Mouse (Mus musculus) retina, adult 2 months (tissue): ENCODE data around the gene Tcf20.
A peak's percentile ranks its signal among the peaks of the same experiment; 100 is the strongest.

Experiments used
- DNase-seq: peaks from one replicate; pipeline ENCODE4 v3.0.0-alpha.2; 2012; ENCODE audit warnings: low read depth, low spot score

Gene Tcf20

DNA sequence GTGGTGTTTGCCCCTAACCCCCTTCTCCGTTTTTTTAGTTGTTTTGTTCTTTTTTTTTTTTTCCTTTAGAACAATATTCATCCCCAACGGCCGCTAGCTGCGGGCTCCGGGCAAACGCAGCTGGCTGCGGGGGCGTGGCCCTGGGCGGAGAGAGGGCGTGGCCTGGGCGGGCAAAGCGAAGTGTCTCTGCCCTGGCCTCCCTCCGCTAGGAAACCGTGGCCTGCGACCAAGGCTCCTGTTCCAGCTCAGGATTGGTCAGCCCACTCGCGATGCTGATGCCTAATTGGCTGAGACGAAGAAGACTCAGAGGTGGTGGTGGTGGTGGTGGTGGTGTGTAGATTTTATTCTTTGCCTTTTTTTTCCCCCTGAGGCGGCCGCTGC, at the start of gene Tcf20:
Gene Tcf20, minus strand, starts transcription at position 141 of the 381 bp plus-strand sequence.
- no peak for DNase-seq

DNA sequence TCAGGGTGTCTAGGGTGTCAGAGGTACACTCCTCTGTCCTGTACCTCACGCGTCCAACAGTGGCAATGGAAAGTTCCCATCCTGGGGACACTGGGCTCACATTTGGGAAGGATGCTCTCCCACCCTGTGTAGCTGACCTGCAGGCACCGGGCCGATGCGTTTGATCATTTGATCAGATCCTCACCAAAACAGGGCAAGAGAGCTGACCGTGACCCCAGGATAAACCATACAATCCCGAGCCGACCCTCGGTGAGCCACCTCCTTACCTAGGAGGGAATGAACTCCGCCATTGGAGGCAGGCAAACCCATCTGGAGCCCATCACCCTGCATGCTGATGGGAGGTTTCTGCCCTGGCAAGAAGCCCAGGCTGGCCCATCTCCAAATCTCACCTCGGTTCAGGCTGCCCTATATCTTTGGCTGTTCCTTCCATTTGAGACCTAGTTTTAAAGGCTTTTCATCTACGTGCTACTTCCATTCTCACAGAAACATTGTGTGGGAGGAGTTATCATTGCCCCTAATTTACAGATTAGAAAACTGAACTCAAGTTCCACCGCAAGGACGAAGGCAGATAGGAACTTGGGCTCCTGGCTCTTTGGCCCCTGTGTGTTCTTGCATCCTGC, 49.3 kb upstream of the Tcf20 start:
- DNase-seq: no peak

- DNase-seq: no peak
Observed at GRCm38 (mm10) chr15:83036089-83036488, 48.4 kb upstream of the Tcf20 start.

DNA sequence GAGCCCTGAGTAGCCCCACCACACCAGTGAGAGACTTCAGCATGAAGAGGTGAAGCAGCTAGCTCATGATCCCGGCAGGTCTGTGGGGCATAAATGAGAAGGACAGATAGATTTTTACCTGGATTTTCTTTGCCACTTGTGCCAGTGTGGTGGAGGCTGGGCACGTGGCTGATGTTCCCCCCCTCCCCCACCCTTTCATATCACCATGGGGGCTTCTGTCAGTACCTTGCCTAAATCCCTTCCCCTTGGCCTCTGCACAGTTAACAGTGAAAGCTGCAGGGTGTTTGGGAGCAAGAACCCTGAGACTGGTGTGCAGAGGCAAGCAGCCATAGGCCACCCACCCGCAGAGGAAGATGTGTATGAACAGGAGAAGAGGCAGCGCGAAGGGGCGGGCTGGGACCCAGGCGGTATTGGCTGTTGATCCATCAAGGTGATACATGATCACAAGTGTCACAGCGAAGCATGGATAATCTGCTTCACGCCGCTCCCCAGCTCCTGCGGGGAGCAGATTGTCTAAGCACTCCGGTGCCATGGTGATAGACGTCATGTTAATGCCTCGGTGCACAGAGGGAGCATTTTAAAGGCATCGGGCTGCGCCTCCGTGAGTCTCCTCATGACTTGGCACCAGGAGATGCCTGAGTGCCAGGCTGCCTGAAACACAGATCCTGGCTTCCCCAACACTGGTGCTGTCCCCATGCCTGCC, 46.8 kb upstream of the Tcf20 start:
- peak; percentile 56 for DNase-seq

GRCm38 (mm10) chr15:83032981-83033541, 45.4 kb upstream of the Tcf20 start, which contains the start of gene Nfam1:
TSS of gene Nfam1 (minus strand) at chr15:83033306.
- DNase-seq: no peak

GRCm38 (mm10) chr15:83030884-83031283, 43.2 kb upstream of the Tcf20 start:
- no peak for DNase-seq

DNA sequence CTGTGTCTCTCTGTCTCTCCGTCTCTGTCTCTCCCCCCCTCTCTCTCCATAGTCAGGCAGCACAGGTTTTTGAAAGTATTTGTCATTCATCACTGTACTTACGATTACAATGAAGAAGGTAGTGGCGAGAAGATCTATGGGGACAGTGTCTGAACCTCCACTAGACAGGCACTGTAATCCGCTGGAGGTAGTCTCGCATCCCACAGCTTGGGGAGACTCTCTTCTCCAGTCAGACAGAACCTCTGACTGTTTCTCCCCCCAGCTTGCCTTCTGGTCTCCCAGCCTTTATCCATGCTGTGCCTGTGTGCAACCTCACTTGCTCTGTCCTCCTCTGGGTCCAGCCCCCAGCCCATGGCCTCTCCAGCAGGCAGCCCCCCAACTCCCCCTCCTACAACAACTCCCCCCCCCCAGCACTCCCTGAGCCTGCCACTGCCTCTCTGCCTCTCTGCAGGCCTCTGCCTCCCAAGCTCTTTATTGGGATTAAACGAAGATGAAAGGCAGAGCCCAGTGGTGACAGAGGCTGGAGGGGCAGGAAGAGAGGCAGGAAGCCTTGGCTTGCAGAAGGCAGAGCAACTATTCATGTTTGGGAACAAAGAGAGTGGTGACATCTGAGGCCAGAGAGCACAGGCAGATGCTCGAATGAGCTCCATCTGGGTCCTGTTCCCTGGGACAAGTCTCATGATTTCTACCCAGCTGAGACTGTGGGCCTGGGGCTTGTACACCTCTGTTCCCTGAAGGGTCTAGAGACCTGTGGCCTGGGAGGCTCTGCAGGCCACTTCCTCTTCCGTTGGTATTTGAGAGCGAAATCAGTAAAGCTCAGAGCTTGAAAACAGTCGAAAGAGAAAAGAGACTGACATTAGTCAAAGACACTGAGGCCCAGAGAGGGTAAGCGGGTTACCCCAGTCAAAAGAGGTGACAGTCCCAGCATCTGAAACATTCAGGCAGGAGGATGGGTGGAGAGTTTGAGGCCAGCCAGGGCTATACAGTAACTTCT, 42.4 kb upstream of the Tcf20 start:
- DNase-seq: no peak

GRCm38 (mm10) chr15:83026129-83026528, 38.5 kb upstream of the Tcf20 start:
- DNase-seq: no peak

- no peak for DNase-seq
Observed at GRCm38 (mm10) chr15:83025041-83025760, 37.5 kb upstream of the Tcf20 start.

DNA sequence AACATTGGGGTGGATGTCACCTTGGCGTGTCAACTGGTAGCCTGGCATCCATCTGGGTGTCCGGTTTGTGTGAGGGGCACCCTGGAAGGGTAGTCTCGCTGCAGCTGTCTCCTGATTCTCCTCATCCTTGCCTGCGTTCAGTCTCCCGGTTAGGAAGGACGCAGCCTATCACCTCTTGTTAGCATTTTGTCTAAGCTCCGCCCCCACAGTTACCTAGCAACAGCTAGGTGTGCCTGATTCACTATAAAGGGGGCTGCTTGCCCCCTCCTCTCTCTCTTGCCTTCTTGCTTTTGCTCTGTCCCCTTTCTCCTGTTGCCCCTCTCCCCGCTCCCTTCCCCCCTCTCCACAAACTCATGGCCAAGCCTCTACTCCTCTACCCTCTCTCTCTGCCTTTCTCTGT, 35.3 kb upstream of the Tcf20 start:
- no peak for DNase-seq

DNA sequence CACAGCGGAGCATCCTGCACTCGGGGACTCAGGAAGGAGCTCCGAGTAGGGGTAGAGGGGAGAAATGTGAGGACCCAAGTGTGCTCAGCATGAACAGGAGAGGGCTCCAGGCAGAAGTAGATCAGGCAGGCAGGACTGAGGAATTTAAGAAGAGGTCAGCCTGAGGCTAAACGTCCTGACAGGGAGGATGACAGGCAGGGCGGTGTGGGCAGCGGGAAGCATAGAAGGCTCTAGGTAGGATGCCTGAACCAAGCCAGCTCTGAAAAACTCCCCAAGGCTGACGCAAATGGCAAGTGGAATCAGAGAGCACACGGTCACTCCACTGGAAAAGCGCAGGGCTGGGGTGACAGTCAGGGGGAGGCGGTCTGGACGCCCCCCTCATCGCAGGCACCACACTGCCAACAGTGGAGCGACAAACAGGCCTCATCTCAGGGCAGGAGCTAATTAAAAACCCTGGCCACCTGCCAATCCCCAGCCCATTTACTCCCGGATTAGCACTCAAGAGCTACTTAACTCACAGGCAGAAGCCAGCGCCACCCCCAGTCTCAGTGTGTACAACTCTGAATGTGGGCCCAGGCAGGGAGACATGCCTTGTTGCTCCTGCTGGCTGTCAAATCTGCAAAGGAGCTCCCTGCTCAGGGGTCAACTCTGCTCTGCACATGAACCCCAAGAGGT, 23.5 kb upstream of the Tcf20 start:
- peak; percentile 81 for DNase-seq

DNA sequence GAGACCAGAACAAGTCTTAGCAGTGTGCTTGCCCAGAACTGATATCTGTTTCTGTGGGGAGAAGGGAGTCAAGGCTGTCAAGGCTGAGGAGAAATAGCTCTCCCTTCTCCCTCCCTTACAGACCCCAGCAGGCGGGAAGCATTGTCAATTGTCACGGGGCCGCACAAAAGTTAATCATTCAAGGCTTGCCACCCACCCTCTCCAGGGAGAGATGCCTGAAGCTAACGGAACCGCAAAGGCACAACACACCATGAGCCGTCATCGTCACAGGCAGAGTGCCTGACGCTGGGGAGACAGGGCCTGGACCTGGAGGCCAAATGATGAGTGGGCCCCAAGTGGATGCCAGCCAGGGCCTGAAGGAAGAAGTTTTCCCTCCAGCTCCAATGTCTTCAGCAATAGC, 22.8 kb upstream of the Tcf20 start:
- DNase-seq: no peak

DNA sequence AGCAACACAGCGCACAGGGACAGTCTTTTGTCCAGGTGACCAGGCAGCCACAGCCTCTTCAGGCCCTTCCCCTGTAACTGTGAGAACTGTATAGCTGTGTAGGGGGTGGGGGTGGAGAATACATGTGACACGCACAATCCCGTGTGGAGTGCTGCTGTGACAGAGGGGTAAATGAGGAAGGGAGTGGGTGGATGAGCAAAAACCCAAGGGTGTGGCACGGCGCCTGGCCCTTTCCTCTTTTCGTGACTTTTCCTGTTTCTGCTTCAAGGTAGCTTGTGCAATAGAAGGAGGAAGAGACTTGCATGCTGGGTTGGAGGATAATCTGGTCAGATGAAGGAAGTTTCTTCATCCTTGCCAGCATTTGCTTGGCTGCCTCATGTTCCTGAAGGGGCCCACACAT, 21.9 kb upstream of the Tcf20 start:
- DNase-seq: no peak

DNA sequence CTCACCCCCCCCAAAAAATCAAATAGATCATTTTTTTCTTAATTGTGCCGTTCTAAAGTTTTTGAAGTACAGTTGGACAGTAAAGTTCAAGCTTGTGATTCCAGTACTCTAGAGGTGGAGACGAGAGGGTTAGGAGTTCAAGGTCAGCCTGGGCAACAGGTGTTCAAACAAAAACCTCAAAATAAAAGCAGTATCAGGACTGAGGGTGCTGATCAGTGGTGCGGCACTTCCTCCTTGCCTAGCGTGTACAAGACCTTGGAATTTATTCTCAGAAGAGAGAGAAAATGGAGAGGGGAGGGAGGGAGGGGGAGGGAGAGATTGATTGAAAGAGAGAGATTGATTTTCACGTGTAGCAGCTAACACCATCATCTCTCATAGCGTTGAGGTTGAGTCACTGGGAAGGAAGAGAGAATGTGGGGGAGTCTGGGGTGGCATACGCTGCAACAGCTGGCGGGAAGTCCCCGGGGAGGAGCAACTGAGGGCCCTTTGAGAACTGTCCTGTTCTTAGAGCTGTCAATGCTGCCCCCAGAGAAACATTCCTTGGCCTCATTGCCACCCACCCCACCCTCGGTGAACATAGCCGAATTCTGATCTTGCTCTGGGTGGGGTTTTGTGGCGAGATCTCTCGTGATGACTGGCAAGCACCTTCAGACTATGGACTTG, 21.2 kb upstream of the Tcf20 start:
- no peak for DNase-seq

- DNase-seq: no peak
Observed at GRCm38 (mm10) chr15:83007346-83007920, 19.8 kb upstream of the Tcf20 start.

DNA sequence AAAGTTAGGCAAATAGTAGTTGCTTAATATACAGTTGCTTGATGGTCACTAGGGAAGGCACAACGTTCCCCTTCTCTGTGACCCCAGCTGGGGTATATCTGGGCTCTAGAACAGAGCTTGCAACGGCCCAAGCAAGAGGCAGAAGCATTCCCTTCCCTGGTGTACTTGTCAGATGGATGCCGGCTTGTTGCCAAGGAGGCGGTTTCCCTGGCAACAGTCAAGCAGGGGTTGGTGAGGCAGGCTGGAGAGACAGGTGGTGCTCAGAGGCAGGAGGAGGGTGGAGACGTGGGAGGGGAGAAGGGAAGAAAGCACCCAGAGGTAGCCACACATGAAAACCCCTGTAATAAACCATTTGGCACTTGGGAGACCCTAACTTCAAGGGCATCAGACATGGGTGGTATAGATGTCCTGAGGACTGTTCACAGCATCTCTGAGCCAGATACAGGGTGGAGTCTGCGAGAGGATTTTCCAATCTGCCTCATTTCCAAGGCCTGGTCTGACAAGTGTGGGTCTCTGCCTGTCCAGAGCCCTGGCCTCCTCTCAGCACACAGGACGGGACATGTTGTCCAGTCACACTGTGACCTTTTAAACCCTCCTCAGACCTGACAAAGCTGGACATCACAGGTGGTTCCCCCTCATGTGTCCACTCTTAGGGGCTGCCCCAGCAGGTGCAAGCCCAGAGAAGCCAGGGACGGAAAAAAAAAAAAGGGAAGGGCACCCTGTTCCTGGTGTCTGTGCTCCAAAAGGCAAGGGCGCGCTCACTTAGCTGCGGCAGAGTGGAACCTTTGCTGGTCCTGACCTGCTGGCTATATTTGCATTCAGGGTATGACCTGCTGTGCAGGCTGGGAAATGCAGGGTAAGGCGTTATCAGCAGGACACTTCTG, 15.2 kb upstream of the Tcf20 start:
- no peak for DNase-seq

GRCm38 (mm10) chr15:82998811-82999221, 11.1 kb upstream of the Tcf20 start:
- no peak for DNase-seq

DNA sequence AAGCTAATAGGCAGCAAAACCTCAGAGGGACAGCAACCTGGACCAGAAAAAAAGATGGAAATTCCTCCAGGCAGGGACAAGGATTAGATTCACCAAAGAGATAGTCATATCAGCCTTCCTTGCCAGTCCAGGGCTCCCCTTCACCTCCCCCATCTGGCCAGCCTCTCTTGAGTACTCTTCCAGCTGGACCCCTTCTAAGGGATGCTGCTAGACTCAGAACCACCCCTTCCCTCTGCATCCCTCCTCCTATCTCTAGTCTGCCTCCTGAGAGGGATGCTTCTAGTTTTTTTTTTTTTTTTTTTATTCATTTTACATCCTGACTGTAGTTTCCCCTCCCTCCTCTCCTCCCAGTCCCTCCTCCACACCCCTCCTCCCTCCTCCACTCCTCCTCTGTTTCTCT, 8.8 kb upstream of the Tcf20 start:
- no peak for DNase-seq

DNA sequence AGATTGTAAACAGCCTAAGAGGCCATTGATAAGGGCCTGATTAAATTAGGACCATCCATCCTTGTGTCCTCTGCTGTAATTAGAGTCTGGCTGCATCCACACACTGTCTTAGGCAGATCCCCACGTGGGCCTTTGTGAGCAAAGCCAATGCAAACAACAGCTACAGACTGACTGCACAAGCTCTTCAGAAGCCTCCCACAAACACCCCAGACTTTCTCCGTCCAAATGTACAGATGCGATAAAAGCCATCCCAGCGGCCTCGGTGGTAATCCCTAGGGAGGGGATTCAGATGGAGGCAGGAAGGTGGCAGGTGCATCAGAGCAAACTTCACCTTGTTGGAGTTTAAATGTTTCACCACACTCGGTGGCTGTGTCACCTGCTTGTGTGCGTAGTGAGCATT, 7.6 kb upstream of the Tcf20 start:
- DNase-seq: no peak
